Mouse (Mus musculus): ENCODE measurements around the gene Car4.

DNA sequence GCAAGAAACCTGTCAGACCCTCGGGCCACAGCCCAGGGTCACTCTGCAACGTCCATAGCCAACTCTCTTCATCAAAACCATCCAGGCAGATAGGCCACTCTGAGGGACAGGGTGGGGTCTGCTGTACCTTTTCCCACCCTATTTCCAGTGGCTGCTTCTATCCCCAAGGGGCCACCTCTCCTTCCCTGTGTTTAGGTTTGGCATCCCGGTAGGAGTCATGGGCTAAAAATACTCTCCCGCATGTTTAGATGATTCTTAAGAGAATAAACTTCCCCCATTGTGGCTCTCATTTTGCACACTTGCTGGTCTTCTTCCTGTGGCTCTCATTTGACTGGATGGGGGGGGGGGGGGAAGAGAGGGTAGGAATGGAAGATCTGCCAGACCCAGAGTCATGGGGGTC is 10.7 kb downstream of the Car4 start:
- no peak for TF ChIP-seq CTCF (IDR thresholded peaks at IDR 0.05; ENCODE audit: low read depth)
- no peak for TF ChIP-seq EP300 (IDR thresholded peaks at IDR 0.05; ENCODE audit: low read depth)
